Mouse (Mus musculus): ENCODE results near the gene Cmc1. TPM values are rescaled to one million over a fixed set of nuclear protein-coding genes. Genes with fewer than 3 reads are reported as not detected.

Cmc1 gene
- total and polyA plus RNA-seq, 3 experiments: 17.1 to 21.6 (median 18.0) TPM

GRCm38 (mm10) chr9:118179136-118180025 lies 29.4 kb upstream of the Cmc1 start:
- Histone ChIP-seq H3K36me3 (replicated peaks in 1 of 2; ENCODE audit: control insufficient read depth in 1 of 2, insufficient read depth in 1 of 2, low read length in 1 of 2) (no peaks in the 10 kb centered on the region), H3K79me2 (replicated peaks; ENCODE audit: control insufficient read depth, extremely low read depth, insufficient read depth, poor library complexity, severe bottlenecking) (no peaks in the 10 kb centered on the region), H3K4me3 (replicated peaks in 1 of 3; ENCODE audit: low read depth in 2 of 3, low read length in 2 of 3, poor library complexity in 1 of 3) (no peak overlapping the region), H3K4me2 (ENCODE audit: insufficient read depth, low read depth, poor library complexity, severe bottlenecking) (no peak overlapping the region), H3K9ac (ENCODE audit: insufficient read depth, low read depth) (no peak overlapping the region), H3K4me1 (ENCODE audit: control insufficient read depth in 1 of 2, insufficient read depth in 2 of 2) (peaks cover 13 to 16% of the 10 kb centered on the region in 2 experiments), H3K9me3 (replicated peaks; ENCODE audit: low read length) (no peaks in the 10 kb centered on the region), H3K27ac (ENCODE audit: insufficient read depth, low read depth) (no peak overlapping the region), H3K27me3 (replicated peaks) (no peaks in the 10 kb centered on the region)
- TF ChIP-seq ZNF384 (IDR thresholded peaks at IDR 0.05; ENCODE audit: low read depth, low read length): no peak
- TF ChIP-seq ZKSCAN1 (IDR thresholded peaks at IDR 0.05; ENCODE audit: borderline replicate concordance, low read depth, low read length): no peak
- no peak for TF ChIP-seq SMC3 (IDR thresholded peaks at IDR 0.05; ENCODE audit: low read depth, low read length)
- TF ChIP-seq GABPA (IDR thresholded peaks at IDR 0.05; ENCODE audit: insufficient replicate concordance, low read depth, low read length): no peak
- no peak for TF ChIP-seq NELFE (IDR thresholded peaks at IDR 0.05; ENCODE audit: low read depth, low read length)
- no peak for TF ChIP-seq RAD21 (IDR thresholded peaks at IDR 0.05; ENCODE audit: low read depth, low read length)
- TF ChIP-seq MAZ (IDR thresholded peaks at IDR 0.05; ENCODE audit: low read depth, low read length): no peak
- DNase-seq (ENCODE audit: extremely low read depth): no peak
- in situ Hi-C loops (cut with MboI; ENCODE audit: low pct_ligation_motif_present, low pct_unique_long_range_greater_than_20kb, low sequenced_read_pairs): no loop called here
- dilution Hi-C loops (cut with MboI; ENCODE audit: extremely low pct_ligation_motif_present, extremely low pct_unique_long_range_greater_than_20kb, low sequenced_read_pairs): no loop called here

GRCm38 (mm10) chr9:118176687-118177086 lies 26.7 kb upstream of the Cmc1 start:
- in situ Hi-C loops (cut with MboI; ENCODE audit: low pct_ligation_motif_present, low pct_unique_long_range_greater_than_20kb, low sequenced_read_pairs) (no loop called here), dilution Hi-C loops (cut with MboI; ENCODE audit: extremely low pct_ligation_motif_present, extremely low pct_unique_long_range_greater_than_20kb, low sequenced_read_pairs) (no loop called here)
- Histone ChIP-seq H3K4me1 (ENCODE audit: control insufficient read depth in 1 of 2, insufficient read depth in 2 of 2) (peaks cover 13 to 22% of the 10 kb centered on the region in 2 experiments), H3K4me3 (replicated peaks in 1 of 3; ENCODE audit: low read depth in 2 of 3, low read length in 2 of 3, poor library complexity in 1 of 3) (peak overlapping the region in 1 of 3 experiments; percentile 23), H3K27ac (ENCODE audit: insufficient read depth, low read depth) (peak overlapping the region; percentile 79), H3K79me2 (replicated peaks; ENCODE audit: control insufficient read depth, extremely low read depth, insufficient read depth, poor library complexity, severe bottlenecking) (no peaks in the 10 kb centered on the region), H3K9me3 (replicated peaks; ENCODE audit: low read length) (no peaks in the 10 kb centered on the region), H3K9ac (ENCODE audit: insufficient read depth, low read depth) (peak overlapping the region; percentile 51; the same call in 1 of the 2 replicates), H3K4me2 (ENCODE audit: insufficient read depth, low read depth, poor library complexity, severe bottlenecking) (peak overlapping the region; percentile 59; the same call in 1 of the 2 replicates), H3K27me3 (replicated peaks) (no peaks in the 10 kb centered on the region), H3K36me3 (replicated peaks in 1 of 2; ENCODE audit: control insufficient read depth in 1 of 2, insufficient read depth in 1 of 2, low read length in 1 of 2) (no peaks in the 10 kb centered on the region)
- peak; percentile 24 for DNase-seq (ENCODE audit: extremely low read depth)
- peak; percentile 50; the same call in 1 of the 2 replicates for TF ChIP-seq JUND (conservative IDR thresholded peaks at IDR 0.05; ENCODE audit: low read depth, low read length)
- 0 out of 2 replicates have a peak, but pooled peaks have one; percentile 31 for TF ChIP-seq MAX (IDR thresholded peaks at IDR 0.05; ENCODE audit: low read length)
- peak; percentile 68 for TF ChIP-seq JUN (IDR thresholded peaks at IDR 0.05; ENCODE audit: insufficient read depth, low read depth, low read length)
- TF ChIP-seq POLR2AphosphoS2 (IDR thresholded peaks at IDR 0.05; ENCODE audit: low read depth, low read length): no peak
- TF ChIP-seq MEF2A (IDR thresholded peaks at IDR 0.05; ENCODE audit: borderline replicate concordance, low read depth, low read length): peak; percentile 97
- TF ChIP-seq RCOR1 (conservative IDR thresholded peaks at IDR 0.05; ENCODE audit: low read depth, low read length): no peak
- no peak for TF ChIP-seq PAX5 (IDR thresholded peaks at IDR 0.05; ENCODE audit: low read length)
- no peak for TF ChIP-seq ZMIZ1 (IDR thresholded peaks at IDR 0.05; ENCODE audit: low read depth, low read length)
- TF ChIP-seq MXI1 (IDR thresholded peaks at IDR 0.05; ENCODE audit: low read depth, low read length): no peak
- TF ChIP-seq IRF4 (IDR thresholded peaks at IDR 0.05; ENCODE audit: low read depth, low read length): peak; percentile 73
- TF ChIP-seq CHD2 (IDR thresholded peaks at IDR 0.05; ENCODE audit: low read length): no peak
- peak; percentile 69 for TF ChIP-seq ETS1 (conservative IDR thresholded peaks at IDR 0.05; ENCODE audit: low read depth, low read length)
- TF ChIP-seq BHLHE40 (IDR thresholded peaks at IDR 0.05; ENCODE audit: low read depth, low read length): peak; percentile 63
- no peak; the same call in 1 of the 2 replicates for TF ChIP-seq MYC (IDR thresholded peaks at IDR 0.05; ENCODE audit: low read depth, low read length)
- TF ChIP-seq SIN3A (IDR thresholded peaks at IDR 0.05; ENCODE audit: low read length): 0 out of 2 replicates have a peak, but pooled peaks have one; percentile 34
- TF ChIP-seq ZC3H11A (IDR thresholded peaks at IDR 0.05; ENCODE audit: low read depth, low read length): no peak
- TF ChIP-seq EP300 (IDR thresholded peaks at IDR 0.05; ENCODE audit: low read length): peak; percentile 77
- TF ChIP-seq TCF12 (IDR thresholded peaks at IDR 0.05; ENCODE audit: low read depth, low read length): peak; percentile 72
- 0 out of 2 replicates have a peak, but pooled peaks have one; percentile 6 for TF ChIP-seq MAFK (IDR thresholded peaks at IDR 0.05; ENCODE audit: insufficient replicate concordance, low read length)
- peak; percentile 55; the same call in 1 of the 2 replicates for TF ChIP-seq POLR2A (IDR thresholded peaks at IDR 0.05; ENCODE audit: low read depth, low read length)
- TF ChIP-seq UBTF (IDR thresholded peaks at IDR 0.05; ENCODE audit: low read depth, low read length): no peak
- TF ChIP-seq USF2 (conservative IDR thresholded peaks at IDR 0.05; ENCODE audit: low read depth, low read length): no peak
- TF ChIP-seq TBP (conservative IDR thresholded peaks at IDR 0.05; ENCODE audit: low read depth, low read length): peak; percentile 43; the same call in 1 of the 2 replicates
- peak; percentile 67; the same call in 1 of the 2 replicates for TF ChIP-seq ZNF384 (IDR thresholded peaks at IDR 0.05; ENCODE audit: low read depth, low read length)
- no peak for TF ChIP-seq HCFC1 (IDR thresholded peaks at IDR 0.05; ENCODE audit: low read depth, low read length)
